Mouse (Mus musculus) lung, postnatal 0 days (tissue): ENCODE results near the gene 9530053A07Rik.
"Not testable (repeated sequence)": the region's sequence is repeated elsewhere in the genome, so short reads cannot be mapped to it uniquely, and the experiment has no call there.

Source experiments
- CTCF ChIP-seq: IDR thresholded peaks from 2 replicates; pipeline ENCODE4 v1.5.1; 2016; ENCODE audit warnings: antibody characterized with exemption, mild to moderate bottlenecking
- EP300 ChIP-seq: IDR thresholded peaks from 2 replicates; pipeline ENCODE4 v1.6.1; 2016; ENCODE audit warnings: antibody characterized with exemption, mild to moderate bottlenecking, control low read depth

GRCm38 (mm10) chr7:28153595-28153994 is 24.3 kb downstream of the 9530053A07Rik start:
- not testable (repeated sequence) for TF ChIP-seq CTCF, EP300
